Mouse (Mus musculus) adrenal gland, postnatal 14 days (tissue): Measurements from ENCODE around the gene Ripk1. TPM values are rescaled to one million over a fixed set of nuclear protein-coding genes. Genes with fewer than 3 reads are reported as not detected.
"Not testable (repeated sequence)": the region's sequence is repeated elsewhere in the genome, so short reads cannot be mapped to it uniquely, and the experiment has no call there.

Source experiments
- DNase-seq: peaks from one replicate; pipeline ENCODE4 v3.0.0; 2021; ENCODE audit warnings: mixed read lengths
- total RNA-seq: library from RNA; stranded (reverse); gene quantifications from 2 replicates; pipeline ENCODE4 v1.2.3, GENCODE M21; 2021

Ripk1 gene
- total RNA-seq, 1 experiment from 2014 or later, result 29.5 TPM

DNA sequence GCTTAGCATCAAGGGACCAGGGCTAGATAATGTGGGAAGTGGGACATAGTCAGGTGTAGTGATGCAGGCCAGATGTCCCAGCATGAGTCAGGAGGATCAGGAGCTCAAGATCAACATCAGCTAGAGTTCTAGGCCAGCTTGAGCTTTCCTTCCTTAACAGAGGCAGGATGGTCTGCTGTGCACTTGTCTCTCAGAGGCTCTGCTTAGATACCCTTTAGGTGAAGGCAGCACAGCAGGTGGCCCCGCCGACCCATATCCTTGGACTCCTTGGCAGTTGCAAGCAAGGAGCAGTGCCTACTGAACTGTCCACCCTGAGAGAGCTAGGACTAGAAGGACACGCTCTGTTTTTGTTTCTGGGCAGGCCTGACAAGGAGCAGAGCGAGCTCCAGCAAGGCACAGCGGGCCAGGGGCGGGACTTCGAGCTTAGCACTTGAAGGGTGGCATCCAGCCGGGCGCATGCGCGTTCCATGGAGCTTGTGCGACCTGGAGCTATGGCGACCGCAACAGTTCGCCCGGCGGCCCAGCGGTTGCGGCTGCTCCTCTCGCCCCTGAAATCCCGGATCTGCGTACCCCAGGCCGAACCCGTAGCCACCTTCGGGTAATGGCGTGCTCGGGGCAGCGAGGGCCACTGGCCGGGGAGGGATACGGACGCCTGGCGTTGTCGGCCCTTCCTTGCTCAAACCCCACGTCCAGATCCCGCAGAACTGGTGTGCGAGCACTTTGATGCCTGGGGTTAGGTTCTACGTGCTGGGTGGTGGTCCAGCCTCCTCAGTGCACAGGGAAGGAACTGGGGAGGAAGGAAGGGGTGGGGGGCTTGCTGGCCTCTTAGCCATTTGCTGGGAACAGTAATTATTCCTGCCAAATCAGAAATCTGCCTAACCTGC, 35.3 kb downstream of the Ripk1 start, which contains the start of gene Bphl:
Gene Bphl, plus strand, starts transcription at position 426 of the 884 bp plus-strand sequence.
- peak; percentile 96 for DNase-seq

DNA sequence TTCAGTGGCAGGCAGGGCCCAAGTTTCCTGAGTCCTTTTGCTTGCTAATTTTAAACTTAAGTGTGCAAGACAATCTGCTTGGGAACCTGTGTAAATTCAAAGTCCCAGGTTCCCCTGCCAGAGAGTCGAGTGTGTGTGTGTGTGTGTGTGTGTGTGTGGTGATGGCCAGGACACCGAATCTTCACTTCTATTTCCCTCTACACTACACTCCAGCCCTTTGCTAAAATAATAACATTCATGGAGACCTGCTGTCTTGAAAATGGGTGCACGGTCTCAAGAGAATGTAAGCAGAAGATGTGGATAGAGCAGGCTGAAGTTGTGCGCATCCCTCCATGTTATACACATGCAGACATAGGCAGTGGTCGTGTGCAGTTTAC, 35.9 kb downstream of the Ripk1 start:
- DNase-seq, result no peak

DNA sequence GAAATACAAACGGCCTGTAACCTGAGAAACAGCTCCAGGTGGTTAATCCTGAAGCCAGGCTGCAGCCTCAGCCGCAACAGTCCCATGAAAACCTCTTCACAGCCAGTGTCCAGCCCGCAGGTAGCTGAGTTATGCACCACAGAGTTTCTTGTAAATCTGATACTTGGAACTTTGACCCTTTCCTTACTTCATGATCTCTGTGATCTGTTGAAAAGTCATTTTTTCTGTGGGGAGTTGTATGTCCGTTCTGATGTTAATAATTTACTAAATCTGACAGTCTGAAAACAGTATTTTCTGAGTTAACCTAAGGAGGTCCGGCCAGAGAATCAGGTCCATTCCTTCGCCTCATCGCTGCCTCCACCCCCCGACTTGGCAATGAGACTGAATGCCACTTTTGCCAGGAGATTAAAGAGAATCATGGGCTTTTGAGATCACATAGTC, 36.8 kb downstream of the Ripk1 start:
- no peak for DNase-seq

DNA sequence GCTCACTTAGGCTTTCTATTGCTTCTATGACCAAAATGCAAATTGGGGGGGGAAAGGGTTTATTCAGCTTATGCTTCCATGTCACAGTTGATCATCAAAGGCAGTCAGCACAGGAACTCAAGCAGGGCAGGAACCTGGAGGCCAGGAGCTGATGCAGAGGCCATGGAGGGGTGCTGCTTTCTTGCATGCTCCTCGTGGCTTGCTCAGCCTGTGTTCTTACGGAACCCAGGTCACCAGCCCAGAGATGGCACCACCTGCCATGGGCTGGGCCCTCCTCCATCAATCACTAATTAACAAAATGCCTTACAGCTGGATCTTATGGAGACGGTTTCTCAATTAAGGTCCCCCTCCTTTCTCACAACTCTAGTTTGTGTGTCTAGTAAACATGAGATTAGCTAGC, 37.9 kb downstream of the Ripk1 start:
- DNase-seq, result no peak

DNA sequence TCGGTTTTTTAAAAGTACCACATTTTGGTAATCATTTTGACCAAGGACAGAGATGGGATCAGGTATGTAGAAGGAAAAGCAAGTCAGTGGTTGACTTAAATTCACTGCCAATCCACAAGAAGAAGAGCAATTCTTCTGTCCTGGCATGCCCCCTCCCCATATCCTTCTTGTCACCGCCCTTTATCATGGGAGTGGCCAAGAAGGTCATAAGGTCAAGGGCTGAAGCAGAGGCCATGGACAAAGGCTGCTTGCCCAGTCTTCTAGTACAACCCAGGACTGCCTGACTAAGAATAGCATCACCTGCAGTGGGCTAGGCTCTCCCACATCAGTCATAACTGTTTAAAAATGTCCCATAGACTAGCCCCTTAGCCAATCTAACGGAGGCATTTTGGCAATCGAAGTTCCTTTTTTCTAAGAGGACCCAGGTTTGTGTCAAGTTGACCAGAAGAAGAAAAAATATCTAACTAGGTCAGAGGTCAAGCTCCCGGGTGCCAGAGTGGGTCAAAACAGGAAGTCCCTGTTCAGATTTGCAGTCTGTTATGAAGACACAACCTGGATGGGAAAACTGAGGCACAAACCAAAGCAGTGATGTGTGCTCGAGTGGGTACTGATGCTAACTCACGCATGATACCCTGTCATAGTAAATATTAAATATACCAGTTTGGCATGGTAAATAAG, 41.7 kb downstream of the Ripk1 start:
- no peak for DNase-seq

DNA sequence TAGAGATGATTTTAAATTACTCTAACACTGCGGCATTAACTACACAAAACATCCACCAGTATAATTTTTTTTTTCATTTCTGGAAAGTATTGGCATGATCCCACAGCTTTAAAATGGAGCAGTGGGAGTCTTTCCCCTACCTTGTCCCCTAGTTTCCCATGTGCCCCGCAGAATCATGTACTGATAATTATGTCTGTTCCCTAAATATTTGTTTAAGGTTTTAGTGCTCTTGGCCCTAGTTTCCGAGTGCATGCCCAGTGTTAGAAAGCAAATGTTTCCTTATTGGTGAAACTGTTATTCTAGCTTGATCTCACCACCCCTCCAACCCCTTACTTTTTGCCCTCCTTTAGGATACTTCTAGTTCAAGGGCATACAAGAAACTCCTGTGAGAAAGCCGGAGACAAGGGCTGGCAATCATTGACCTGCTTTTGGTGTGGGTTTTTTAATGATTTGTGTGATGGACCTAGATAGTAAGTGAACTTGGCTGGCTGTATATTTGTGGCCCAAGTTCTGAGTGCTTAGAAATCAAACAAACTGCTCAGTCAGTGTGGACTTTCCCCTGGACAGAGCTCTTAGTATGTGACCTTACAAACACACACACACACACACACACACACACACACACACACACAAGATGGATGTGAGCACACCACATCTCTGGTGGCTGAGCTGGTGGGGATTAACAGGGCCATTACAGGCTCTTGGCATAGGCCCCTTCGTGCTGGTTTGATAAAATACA, 43.5 kb downstream of the Ripk1 start:
- no peak for DNase-seq

DNA sequence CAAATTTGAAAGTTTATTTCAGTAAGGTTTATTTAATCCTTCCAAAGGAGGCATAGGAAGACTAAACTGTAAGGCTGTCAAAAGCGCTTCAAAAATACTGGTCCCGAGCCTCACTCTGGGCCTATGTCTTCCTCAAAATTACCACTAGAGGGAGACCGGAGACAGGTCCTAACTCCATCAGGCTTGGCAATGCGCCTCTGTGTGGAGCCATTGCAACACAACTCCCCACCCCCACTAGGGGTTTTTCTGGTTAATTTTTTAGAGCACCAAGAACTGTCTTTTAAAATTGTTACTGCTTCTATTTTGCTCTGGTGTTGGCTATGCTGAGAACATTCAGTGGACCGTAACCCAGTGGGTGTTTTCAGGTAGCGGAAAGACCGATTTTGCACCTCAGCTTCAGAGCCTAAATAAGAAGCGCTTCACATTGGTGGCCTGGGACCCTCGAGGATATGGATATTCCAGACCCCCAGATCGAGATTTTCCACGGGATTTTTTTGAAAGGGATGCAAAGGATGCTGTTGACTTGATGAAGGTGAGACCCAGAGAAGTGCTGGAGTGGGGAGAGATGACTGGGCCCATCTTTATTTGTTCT, 44.4 kb downstream of the Ripk1 start:
- peak; percentile 88 for DNase-seq

DNA sequence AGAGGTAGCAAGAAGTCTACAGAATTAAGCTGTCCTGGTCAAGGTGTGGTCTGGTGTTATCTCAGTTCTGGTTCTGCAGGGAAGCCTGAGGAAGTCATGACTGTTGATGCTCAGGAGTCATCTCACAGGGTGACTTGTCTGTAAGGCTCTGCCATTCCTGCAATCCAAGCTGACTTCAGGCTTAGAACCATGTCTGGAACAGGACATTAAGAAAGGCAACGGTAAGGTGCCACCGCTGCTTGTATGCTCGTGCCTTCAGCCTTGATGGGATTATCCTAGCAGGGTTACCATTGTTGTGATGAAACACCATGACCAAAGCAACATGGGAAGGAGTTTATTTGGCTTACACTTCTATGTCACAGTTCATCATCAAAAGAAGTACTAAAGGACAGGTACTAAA, 45.4 kb downstream of the Ripk1 start:
- DNase-seq, result no peak

DNA sequence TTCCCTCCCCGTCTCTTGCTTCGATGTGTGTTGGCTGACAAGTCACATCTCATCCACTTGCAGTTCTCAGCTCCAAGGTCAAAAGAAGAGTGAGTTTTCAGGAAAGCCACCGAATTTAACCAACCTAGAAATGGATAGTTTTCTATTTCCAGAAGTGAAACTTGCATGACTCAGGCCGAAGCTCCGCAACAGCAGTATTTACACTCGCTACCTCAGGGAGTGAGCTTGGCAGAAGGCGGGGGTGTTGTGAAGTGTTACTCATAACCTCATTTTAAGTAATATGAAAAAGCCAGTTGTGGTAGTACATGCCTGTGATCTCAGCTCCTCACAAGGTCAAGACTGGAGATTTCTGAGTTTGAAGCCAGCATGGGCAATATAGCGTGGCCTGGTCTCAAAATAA, 48.3 kb downstream of the Ripk1 start:
- peak; percentile 37 for DNase-seq

DNA sequence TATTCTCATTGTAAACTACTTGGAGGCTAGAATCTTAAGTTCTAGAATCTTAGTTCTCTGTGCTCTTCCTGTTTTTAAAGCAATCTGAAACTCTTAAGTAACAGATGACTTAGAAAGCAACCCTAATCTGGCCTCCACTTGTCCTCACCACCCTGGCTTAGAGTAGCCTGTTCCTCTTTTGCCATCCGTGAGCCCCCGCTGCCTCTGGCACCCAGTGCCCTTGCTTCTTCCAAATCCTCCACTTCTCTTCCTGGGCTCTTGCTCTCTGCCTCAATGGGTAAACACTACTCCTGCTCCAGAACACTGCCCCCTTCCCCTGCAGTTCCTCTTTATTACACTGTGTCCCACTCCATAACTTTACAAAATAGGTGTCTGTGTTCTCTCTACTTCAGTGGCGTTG, 49.5 kb downstream of the Ripk1 start:
- no peak for DNase-seq

DNA sequence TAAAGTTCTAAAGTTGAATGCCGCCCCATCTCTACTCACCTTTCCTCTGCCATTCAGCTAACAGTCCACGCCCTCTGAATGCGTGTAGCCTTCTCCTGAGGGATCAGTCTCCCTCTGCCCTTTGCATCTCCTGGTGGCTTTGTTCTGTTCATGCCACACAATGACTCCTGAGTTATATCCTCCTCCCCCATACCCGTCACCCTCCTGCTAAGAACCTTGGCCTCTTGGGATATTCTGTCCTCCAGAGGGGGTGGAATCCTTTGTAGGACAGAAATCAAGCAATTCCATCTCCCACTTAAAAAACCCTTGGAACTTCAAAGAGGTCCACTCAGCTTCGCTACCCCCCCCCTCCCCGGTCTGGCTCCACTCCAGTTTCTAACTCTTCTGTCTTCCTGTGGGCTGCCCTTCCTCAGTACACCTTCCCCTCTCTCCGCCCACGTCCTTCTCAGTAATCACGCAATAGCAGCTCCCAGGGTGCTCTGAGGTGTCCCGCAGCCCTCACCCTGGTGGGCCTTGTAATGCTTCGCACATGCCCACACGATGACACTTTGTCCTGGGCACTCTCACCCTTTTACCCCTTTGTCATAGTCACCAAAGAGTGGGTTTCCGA, 51.6 kb downstream of the Ripk1 start:
- DNase-seq, result peak; percentile 30

DNA sequence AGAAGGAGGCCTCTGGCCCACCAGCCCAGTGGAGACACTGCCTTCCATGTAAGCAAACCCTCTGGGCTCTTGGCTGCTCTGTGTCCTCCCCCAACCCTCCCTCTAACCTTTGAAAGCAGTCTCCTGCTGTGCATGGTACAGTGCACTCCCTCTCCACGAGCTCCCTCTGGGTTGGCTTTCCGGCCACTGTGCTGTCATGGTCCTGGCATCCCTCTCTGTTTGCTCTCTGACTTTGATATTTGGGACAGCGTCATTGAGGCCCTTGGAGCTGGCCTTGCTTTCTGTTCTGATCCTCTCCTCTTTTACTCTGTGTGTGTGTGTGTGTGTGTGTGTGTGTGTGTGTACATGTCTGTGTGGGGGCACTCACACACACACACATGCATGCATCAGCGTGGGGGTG, 52.2 kb downstream of the Ripk1 start:
- peak; percentile 57 for DNase-seq

DNA sequence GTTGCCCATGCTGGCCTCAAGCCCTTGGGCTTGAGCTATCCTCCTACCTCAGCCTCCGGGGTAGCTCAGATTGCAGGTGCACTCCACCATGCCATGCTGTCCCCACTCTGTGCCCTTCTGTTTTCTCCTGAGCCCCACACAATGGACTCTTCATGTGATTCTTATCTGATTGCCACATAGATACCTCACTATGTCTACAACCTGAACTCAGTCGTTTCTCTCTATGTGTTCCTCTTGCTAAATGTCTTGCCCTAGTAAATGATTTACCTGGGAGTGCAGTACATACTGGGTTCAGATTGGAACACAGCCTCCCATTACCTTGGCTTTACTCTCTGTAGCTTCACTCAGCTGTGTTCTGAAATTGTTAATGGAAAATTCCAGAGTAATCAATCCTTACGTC, 52.8 kb downstream of the Ripk1 start:
- DNase-seq, result no peak

DNA sequence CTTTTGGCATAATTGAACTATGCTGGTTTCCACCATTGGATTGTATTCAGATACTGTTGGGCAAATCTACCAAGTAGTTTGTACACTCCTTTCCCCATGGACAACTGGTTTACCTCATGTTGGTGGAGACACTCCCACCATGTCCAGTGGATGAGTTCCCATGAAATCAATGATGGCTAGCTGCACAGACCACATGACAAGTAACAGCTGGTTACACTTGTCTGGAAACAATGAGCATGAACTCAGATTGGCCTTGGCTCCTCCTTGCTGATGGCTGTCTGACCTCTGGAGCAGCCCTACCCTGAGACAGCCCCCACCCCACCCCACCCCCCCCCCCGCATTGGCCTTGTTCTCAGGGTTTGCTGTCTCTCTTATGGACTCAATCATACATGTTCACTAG, 55.1 kb downstream of the Ripk1 start:
- no peak for DNase-seq

DNA sequence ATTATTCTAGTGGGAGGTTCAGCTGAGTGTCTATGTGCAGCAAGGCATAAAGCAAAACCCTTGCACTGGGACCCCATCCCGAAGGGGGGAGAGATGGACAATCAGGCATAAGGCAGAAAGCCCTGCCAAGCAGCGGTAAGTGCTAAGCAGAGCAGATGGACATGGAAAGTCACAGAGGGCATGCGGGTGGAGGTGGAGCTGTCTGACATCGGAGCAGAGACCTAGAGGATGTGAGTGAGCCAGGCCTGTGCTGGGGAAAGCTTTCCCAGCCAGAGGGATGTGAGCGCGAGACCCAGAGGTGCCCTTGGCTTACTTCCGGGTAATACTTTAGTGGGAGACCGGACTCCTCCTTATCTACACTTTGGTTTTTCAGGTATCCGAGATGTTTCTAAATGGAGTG, 57.9 kb downstream of the Ripk1 start:
- no peak for DNase-seq

DNA sequence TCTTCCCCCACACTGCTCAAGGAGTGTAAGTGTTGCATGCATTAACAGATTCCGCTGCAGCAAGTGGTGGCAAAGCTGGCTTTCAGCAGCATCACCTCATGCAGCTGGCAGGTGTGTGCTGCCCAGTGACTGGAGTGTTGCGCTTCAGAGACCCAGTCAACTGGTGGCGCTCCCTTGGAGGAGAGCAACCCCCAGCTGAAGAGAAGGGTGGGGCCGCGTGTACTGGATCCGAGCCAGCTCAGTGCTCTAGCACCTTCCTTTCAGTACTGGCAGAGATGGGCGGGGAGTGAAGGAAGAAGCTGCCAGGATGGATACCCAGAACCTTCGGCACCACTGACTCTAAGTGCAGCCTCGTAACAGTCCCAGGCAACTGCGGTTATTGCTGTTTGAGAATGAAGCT, 60.3 kb downstream of the Ripk1 start:
- no peak for DNase-seq

DNA sequence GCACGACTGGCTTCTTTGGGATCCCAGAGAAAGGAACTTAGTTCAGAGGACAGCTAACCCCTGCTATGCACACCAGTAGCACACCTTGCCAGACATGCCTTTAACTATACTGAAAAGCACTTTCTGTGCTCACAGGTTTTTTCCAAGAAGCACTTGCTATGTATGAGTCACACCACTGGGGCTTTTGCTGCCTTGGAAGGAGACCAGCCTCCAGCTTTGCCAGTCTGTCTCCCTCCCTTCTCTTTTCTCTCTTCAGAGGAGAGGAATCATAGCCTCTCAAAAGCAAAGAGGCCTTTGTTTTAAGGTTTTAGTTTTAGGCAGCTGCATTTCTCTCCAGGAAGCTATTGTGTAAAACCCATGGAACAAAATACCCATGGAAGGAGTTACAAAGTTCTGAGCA, 64.2 kb downstream of the Ripk1 start:
- DNase-seq, result peak; percentile 39

DNA sequence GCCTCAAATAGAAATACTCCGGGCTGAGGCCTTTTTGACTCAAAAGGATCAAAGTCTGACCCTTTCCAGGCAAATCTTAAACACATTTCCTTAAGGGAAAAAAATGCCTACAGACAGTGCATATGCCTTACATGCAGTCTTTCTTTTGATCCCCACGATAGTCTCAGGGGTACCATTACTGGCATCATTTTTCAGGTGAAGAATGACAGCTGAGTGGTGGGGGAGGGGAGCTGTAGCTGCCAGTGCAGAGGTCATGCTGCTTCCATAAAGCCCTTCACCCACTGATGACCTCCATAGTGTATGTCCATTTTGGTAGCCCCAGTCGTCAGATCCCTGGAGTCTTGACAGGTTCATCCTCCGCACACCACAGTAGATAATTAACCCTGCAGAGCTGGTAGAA, 68.1 kb downstream of the Ripk1 start:
- no peak for DNase-seq

DNA sequence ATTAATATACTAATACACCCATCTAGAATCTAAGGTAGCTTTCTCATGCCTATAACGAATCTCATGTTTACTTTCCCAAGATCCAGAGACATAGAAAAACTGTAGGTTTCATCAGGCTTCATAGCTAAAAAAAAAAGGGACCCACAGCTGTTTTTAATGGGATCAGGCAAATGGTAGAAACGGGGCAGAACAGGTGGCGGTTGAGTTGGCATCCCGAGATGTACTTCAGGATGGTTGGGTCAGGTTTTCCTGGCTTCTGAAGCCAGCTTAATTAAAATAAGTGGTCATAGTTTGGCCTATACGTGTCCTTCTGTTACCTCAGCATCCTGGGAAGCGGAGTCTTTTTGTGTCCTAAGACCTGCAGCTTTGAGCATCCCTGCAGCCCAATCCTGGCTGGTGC, 69.7 kb downstream of the Ripk1 start:
- no peak for DNase-seq

DNA sequence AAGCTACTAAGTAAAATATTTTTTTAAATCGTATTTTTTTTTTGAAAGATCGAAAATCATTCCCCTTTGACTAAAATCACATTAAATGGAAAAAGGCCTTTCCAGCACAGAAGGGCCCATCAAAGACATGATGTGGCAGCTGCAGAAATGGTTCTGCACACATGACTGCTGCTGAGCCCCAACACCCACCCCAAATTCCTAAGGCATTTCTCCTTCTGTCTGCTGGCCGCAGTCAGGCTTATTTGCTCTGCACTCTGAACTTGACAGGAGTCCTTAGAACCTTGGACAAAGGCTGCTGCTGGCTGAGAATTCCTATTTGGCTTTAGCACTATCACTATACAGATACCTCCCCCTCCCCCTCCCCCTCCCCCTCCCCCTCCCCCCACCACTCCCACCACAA, 70.7 kb downstream of the Ripk1 start:
- no peak for DNase-seq

DNA sequence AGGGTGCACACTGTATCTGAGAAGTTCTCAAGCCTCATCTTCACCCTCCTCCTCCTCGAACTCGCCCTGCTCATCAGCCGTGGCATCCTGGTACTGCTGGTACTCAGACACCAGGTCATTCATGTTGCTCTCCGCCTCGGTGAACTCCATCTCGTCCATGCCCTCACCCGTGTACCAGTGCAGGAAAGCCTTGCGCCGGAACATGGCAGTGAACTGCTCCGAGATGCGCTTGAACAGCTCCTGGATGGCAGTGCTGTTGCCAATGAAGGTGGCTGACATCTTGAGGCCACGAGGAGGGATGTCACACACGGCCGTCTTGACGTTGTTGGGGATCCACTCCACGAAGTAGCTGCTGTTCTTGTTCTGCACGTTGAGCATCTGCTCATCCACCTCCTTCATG, 72.3 kb downstream of the Ripk1 start:
- DNase-seq, result not testable (repeated sequence)

DNA sequence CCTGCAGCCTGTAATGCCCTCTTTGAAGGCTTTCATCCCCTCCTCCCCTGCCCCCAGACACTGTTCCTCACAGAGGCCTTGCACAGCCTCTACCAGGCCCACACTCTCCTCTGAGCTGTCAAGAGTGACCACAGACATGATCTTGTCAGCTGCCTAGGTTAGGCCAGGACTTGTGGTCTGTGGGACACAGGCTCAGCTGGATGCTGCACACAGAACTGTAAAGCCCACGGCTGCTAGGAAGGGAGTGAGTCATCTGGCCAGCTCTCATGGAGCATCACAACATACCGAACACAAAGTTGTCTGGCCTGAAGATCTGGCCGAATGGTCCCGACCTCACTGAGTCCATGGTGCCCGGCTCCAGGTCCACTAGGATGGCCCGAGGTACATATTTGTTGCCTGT, 73.7 kb downstream of the Ripk1 start:
- not testable (repeated sequence) for DNase-seq
